Comparison of ENCODE assay signal across 8 mouse cellular contexts in the genomic region with DNA sequence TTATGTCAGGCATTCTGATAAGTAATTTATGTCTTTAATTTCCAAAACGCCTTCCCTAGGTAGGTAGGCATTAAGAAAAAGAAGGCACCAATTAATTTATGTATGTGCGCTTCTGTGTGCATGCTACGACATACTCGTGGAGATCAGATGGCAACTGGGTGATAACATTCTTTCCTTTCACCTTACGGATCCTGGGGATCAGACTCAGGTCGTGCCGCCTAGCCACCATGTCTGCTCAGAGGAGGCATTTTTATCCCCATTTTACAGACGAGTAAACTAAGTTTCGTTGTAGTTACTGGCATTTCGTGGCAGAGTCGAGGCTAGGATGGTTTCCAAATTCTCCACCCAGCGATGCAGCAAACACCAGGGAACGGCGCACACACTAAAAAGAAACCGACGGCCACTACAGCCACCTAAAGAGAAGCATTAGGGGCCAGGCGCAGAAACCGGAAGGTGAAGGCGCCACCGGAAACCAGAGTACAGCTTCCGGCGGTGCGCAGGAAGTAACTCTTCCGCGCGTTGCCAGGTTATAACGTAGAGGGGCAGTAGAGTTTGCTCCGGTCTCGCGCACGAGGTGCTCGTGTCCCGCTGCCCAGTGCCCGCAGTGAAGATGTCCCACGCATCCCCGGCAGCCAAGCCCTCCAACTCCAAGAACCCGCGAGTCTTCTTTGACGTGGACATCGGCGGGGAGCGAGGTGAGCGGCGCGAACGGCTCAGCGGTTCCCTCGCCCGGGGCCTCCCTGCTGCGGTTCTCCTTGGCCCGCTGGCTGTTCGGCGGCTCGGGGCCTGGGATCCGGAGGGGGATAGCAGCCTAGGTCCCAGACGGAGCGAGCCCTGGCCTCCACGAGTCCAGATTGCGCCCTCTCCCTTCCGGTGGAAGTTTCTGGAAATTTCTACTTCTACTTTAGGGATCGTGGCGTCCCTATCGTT. TPM values are rescaled to one million over a fixed set of nuclear protein-coding genes. Genes with fewer than 3 reads are reported as not detected.
DNase-seq lines count a peak whose midpoint lies in the region; ATAC-seq and TF ChIP-seq lines count a peak whose summit lies in the region.

A gene (plus strand): TSS at position 480 of the 930 bp plus-strand sequence.

- intact Hi-C loops in heart, postnatal 25 days (cut with DNase I) = loop anchor here (10.0 kb wide), 1 partner anchor 516 kb away; no protein-coding TSS in a partner anchor

- H3K9me3 ChIP-seq in ES-E14 (ENCODE audit: control insufficient read depth, insufficient read depth, low read depth, low read length) = no peaks in the 10 kb centered on the region
- H3K9me3 ChIP-seq in forebrain, embryonic 14.5 days (replicated peaks; ENCODE audit: control insufficient read depth, low read length) = no peaks in the 10 kb centered on the region
- no peaks in the 10 kb centered on the region for H3K9me3 ChIP-seq in lung, embryonic 15.5 days

- H3K36me3 ChIP-seq in ES-E14 (ENCODE audit: control insufficient read depth, insufficient read depth, low read length, poor library complexity, severe bottlenecking) = peaks cover 21% of the 10 kb centered on the region
- peaks cover 26% of the 10 kb centered on the region for H3K36me3 ChIP-seq in forebrain, embryonic 14.5 days (ENCODE audit: control insufficient read depth, insufficient read depth, low read length)
- peaks cover 20% of the 10 kb centered on the region for H3K36me3 ChIP-seq in lung, embryonic 15.5 days

- WGBS in forebrain, embryonic 14.5 days = 3% methylated on average over 63 of the region's 63 CpGs
- WGBS in lung, embryonic 15.5 days = 2% methylated on average over 63 of the region's 63 CpGs

- peak within 1 kb of the TSS; percentile 93 to 98 for H3K4me3 ChIP-seq in ES-E14 (ENCODE audit: insufficient read depth in 1 of 2, low read depth in 1 of 2, low read length in 2 of 2, poor library complexity in 1 of 2, severe bottlenecking in 1 of 2)
- H3K4me3 ChIP-seq in forebrain, embryonic 14.5 days (ENCODE audit: low read depth, low read length) = peak within 1 kb of the TSS; percentile 84
- peak within 1 kb of the TSS; percentile 93 for H3K4me3 ChIP-seq in layer of hippocampus, adult 2 months
- H3K4me3 ChIP-seq in lung, embryonic 15.5 days = peak within 1 kb of the TSS; percentile 96

- peak within 1 kb of the TSS; percentile 98 for H3K9ac ChIP-seq in ES-E14 (ENCODE audit: insufficient read depth, low read depth, low read length, poor library complexity, severe bottlenecking)
- H3K9ac ChIP-seq in forebrain, embryonic 14.5 days (ENCODE audit: low read length) = peak within 1 kb of the TSS; percentile 84
- peak within 1 kb of the TSS; percentile 84 for H3K9ac ChIP-seq in lung, embryonic 15.5 days

- peak within 1 kb of the TSS; percentile 81 for H3K27ac ChIP-seq in ES-E14 (ENCODE audit: insufficient read depth, low read depth, low read length, poor library complexity, severe bottlenecking)
- H3K27ac ChIP-seq in forebrain, embryonic 14.5 days (ENCODE audit: low read depth, low read length) = peak within 1 kb of the TSS; percentile 52
- H3K27ac ChIP-seq in layer of hippocampus, adult 2 months = peak within 1 kb of the TSS; percentile 81
- H3K27ac ChIP-seq in lung, embryonic 15.5 days = peak within 1 kb of the TSS; percentile 92

- peaks cover 0 to 4% of the 10 kb centered on the region in 2 experiments; a peak in 1 of 4 replicates for H3K4me1 ChIP-seq in ES-E14 (ENCODE audit: control insufficient read depth in 2 of 2, insufficient read depth in 2 of 2, low read length in 2 of 2, poor library complexity in 1 of 2)
- H3K4me1 ChIP-seq in forebrain, embryonic 14.5 days (ENCODE audit: control insufficient read depth, insufficient read depth, low read length) = peaks cover 10% of the 10 kb centered on the region
- H3K4me1 ChIP-seq in lung, embryonic 15.5 days = peaks cover 18% of the 10 kb centered on the region; the same call in 1 of the 2 replicates

- peak within 1 kb of the TSS; percentile 90 for H3K4me2 ChIP-seq in forebrain, embryonic 14.5 days (ENCODE audit: low read length)
- peak within 1 kb of the TSS; percentile 71 for H3K4me2 ChIP-seq in lung, embryonic 15.5 days

- H3K27me3 ChIP-seq in forebrain, embryonic 14.5 days (replicated peaks; ENCODE audit: control insufficient read depth, insufficient read depth, low read length) = 0 out of 2 replicates have a peak, but pooled peaks cover 3% of the 10 kb centered on the region
- no peaks in the 10 kb centered on the region for H3K27me3 ChIP-seq in lung, embryonic 15.5 days

- TF ChIP-seq CTCF in layer of hippocampus, adult 2 months (conservative IDR thresholded peaks at IDR 0.05) = peak; percentile 47

- DNase-seq in ES-E14 (ENCODE audit: low read depth, low spot score) = no peak
- DNase-seq in cerebellum, adult 11 months = peak; percentile 60
- peak; percentile 91 for DNase-seq in forebrain, embryonic 14.5 days (ENCODE audit: low spot score)
- peak; percentile 53 for DNase-seq in heart, postnatal 25 days (ENCODE audit: low spot score)
- DNase-seq in layer of hippocampus, adult 2 months (ENCODE audit: low spot score in 2 of 2) = peak; percentile 76 to 77
- peak; percentile 42 for DNase-seq in ovary, postnatal 10 days (ENCODE audit: low spot score)
- DNase-seq in thymus, postnatal 10 days (ENCODE audit: low spot score in 2 of 2) = peak; percentile 55 to 72

- peak; percentile 91 for ATAC-seq in forebrain, embryonic 14.5 days
- peak; percentile 89 for ATAC-seq in lung, embryonic 15.5 days (ENCODE audit: borderline replicate concordance, extremely low read depth, low FRiP score, low TSS enrichment)

- in situ Hi-C loops in ES-E14 (cut with MboI; ENCODE audit: low sequenced_read_pairs in 2 of 2, unreplicated experiment in 2 of 2) = loop anchor here (25.0 kb wide), 1 partner anchor 379 kb away; no protein-coding TSS in a partner anchor

TF ChIP-seq in ES-E14, 5 proteins besides CTCF, POLR2A, EP300 and RAD21:
- TF ChIP-seq CHD2 (IDR thresholded peaks at IDR 0.05; ENCODE audit: low read depth, low read length) (no peak), HCFC1 (IDR thresholded peaks at IDR 0.05; ENCODE audit: borderline replicate concordance, insufficient read depth, low read length) (peak; percentile 77), ZNF384 (IDR thresholded peaks at IDR 0.05; ENCODE audit: low read depth, low read length) (no peak), ZC3H11A (IDR thresholded peaks at IDR 0.05; ENCODE audit: borderline replicate concordance, low read depth, low read length) (no peak), MAFK (IDR thresholded peaks at IDR 0.05; ENCODE audit: insufficient read depth, low read depth, low read length) (no peak)

RNA-seq across cellular contexts. Expression of the gene that starts here (rescaled TPM):
- 118 and 159 TPM in 2 replicates for total RNA-seq in ES-E14 (2012; rRNA removed)
- 163 and 176 TPM in 2 replicates for polyA plus RNA-seq in forebrain, embryonic 14.5 days (2014; fragmentation: Nextera tagmentation; extraction: Ambion mirVana)
- 10 to 100 TPM; 39.2 to 41.7 TPM for total RNA-seq in heart, postnatal 25 days (2021)
- 10 to 100 TPM; 77.8 to 85.7 TPM for total RNA-seq in layer of hippocampus, adult 2 months (2021)
- 157 and 161 TPM in 2 replicates for polyA plus RNA-seq in lung, embryonic 15.5 days (2015; fragmentation: Nextera tagmentation; extraction: Ambion mirVana)
